Mouse (Mus musculus) lung, postnatal 0 days (tissue): ENCODE data around the gene Rsrc1.

Source experiments
- CTCF ChIP-seq: IDR thresholded peaks from 2 replicates; pipeline ENCODE4 v1.5.1; 2016; ENCODE audit warnings: antibody characterized with exemption, mild to moderate bottlenecking
- EP300 ChIP-seq: IDR thresholded peaks from 2 replicates; pipeline ENCODE4 v1.6.1; 2016; ENCODE audit warnings: antibody characterized with exemption, mild to moderate bottlenecking, control low read depth

- no peak for TF ChIP-seq CTCF
- no peak for TF ChIP-seq EP300
These were observed 10.9 kb upstream of the Rsrc1 start for GRCm38 (mm10) chr3:66970261-66970660.
